Mouse (Mus musculus) cortical plate, adult 2 months (tissue): ENCODE data around the gene Cfap70.

ENCODE experiments used
- CTCF ChIP-seq: fragments of 200-500 bp; IDR thresholded peaks from 2 replicates; pipeline ENCODE4 v1.5.1; 2011; ENCODE audit warnings: mild to moderate bottlenecking, control low read depth, low read length; ENCODE audit not compliant: insufficient read depth; ENCODE audit errors: extremely low read depth
- POLR2A ChIP-seq: fragments of 200-500 bp; IDR thresholded peaks from 2 replicates; pipeline ENCODE4 v1.6.1; 2011; ENCODE audit warnings: mild to moderate bottlenecking, low read length, control low read depth; ENCODE audit not compliant: insufficient read depth; ENCODE audit errors: extremely low read depth

- TF ChIP-seq CTCF = no peak
- no peak for TF ChIP-seq POLR2A
Observed at GRCm38 (mm10) chr14:20422257-20422656, 29.8 kb downstream of the Cfap70 start.
